Mouse (Mus musculus): ENCODE measurements around the gene Ralbp1. TPM values are rescaled to one million over a fixed set of nuclear protein-coding genes. Genes with fewer than 3 reads are reported as not detected.

Gene Ralbp1
- polyA plus RNA-seq, 1 experiment from 2014 or later: 150 TPM

GRCm38 (mm10) chr17:65870146-65870545, 15.5 kb downstream of the Ralbp1 start:
- Histone ChIP-seq H3K4me2 (replicated peaks) (no peak overlapping the region), H3K36me3 (peaks cover 13% of the 10 kb centered on the region; the same call in 1 of the 2 replicates), H3K4me1 (peaks cover 26% of the 10 kb centered on the region), H3K27ac (replicated peaks) (no peak overlapping the region), H3K9me3 (replicated peaks) (no peaks in the 10 kb centered on the region), H3K4me3 (replicated peaks) (no peak overlapping the region), H3K27me3 (no peaks in the 10 kb centered on the region), H3K9ac (no peak overlapping the region)
- 39% methylated on average over 4 of the region's 4 CpGs for WGBS
- ATAC-seq (ENCODE audit: insufficient number of reproducible peaks, low FRiP score, low TSS enrichment, low read depth): no peak

- peaks cover 13% of the 10 kb centered on the region; the same call in 1 of the 2 replicates for H3K36me3 ChIP-seq
- WGBS: 82% methylated on average over 10 of the region's 10 CpGs
- no peaks in the 10 kb centered on the region for H3K27me3 ChIP-seq
- no peaks in the 10 kb centered on the region for H3K9me3 ChIP-seq (replicated peaks)
- no peak overlapping the region for H3K9ac ChIP-seq
- no peak for ATAC-seq (ENCODE audit: insufficient number of reproducible peaks, low FRiP score, low TSS enrichment, low read depth)
- no peak overlapping the region for H3K4me3 ChIP-seq (replicated peaks)
- no peak overlapping the region for H3K4me2 ChIP-seq (replicated peaks)
- no peak overlapping the region for H3K27ac ChIP-seq (replicated peaks)
- peaks cover 26% of the 10 kb centered on the region for H3K4me1 ChIP-seq
These were observed 15.9 kb downstream of the Ralbp1 start for GRCm38 (mm10) chr17:65869720-65870119.

GRCm38 (mm10) chr17:65867996-65868395, 17.6 kb downstream of the Ralbp1 start:
- Histone ChIP-seq H3K27me3 (no peaks in the 10 kb centered on the region), H3K9me3 (replicated peaks) (no peaks in the 10 kb centered on the region), H3K9ac (no peak overlapping the region), H3K4me3 (replicated peaks) (no peak overlapping the region), H3K36me3 (peaks cover 23% of the 10 kb centered on the region), H3K4me2 (replicated peaks) (no peak overlapping the region), H3K4me1 (peaks cover 16% of the 10 kb centered on the region), H3K27ac (replicated peaks) (no peak overlapping the region)
- 86% methylated on average over 5 of the region's 5 CpGs for WGBS
- no peak for ATAC-seq (ENCODE audit: insufficient number of reproducible peaks, low FRiP score, low TSS enrichment, low read depth)

GRCm38 (mm10) chr17:65866201-65866600, 19.4 kb downstream of the Ralbp1 start:
- peaks cover 35% of the 10 kb centered on the region for H3K36me3 ChIP-seq
- H3K4me3 ChIP-seq (replicated peaks): no peak overlapping the region
- ATAC-seq (ENCODE audit: insufficient number of reproducible peaks, low FRiP score, low TSS enrichment, low read depth): no peak
- H3K9ac ChIP-seq: no peak overlapping the region
- no peak overlapping the region for H3K4me2 ChIP-seq (replicated peaks)
- WGBS: 72% methylated on average over 3 of the region's 3 CpGs
- no peak overlapping the region for H3K27ac ChIP-seq (replicated peaks)
- no peaks in the 10 kb centered on the region for H3K9me3 ChIP-seq (replicated peaks)
- no peaks in the 10 kb centered on the region for H3K4me1 ChIP-seq
- no peaks in the 10 kb centered on the region for H3K27me3 ChIP-seq

GRCm38 (mm10) chr17:65865265-65865664, 20.3 kb downstream of the Ralbp1 start:
- no peak overlapping the region for H3K27ac ChIP-seq (replicated peaks)
- peaks cover 39% of the 10 kb centered on the region for H3K36me3 ChIP-seq
- no peak overlapping the region for H3K4me2 ChIP-seq (replicated peaks)
- no peak for ATAC-seq (ENCODE audit: insufficient number of reproducible peaks, low FRiP score, low TSS enrichment, low read depth)
- no peaks in the 10 kb centered on the region for H3K9me3 ChIP-seq (replicated peaks)
- H3K4me3 ChIP-seq (replicated peaks): no peak overlapping the region
- H3K4me1 ChIP-seq: no peaks in the 10 kb centered on the region
- H3K27me3 ChIP-seq: no peaks in the 10 kb centered on the region
- no peak overlapping the region for H3K9ac ChIP-seq

- Histone ChIP-seq H3K4me1 (no peaks in the 10 kb centered on the region), H3K4me2 (replicated peaks) (no peak overlapping the region), H3K27ac (replicated peaks) (no peak overlapping the region), H3K4me3 (replicated peaks) (no peak overlapping the region), H3K27me3 (no peaks in the 10 kb centered on the region), H3K9ac (no peak overlapping the region), H3K36me3 (peaks cover 39% of the 10 kb centered on the region), H3K9me3 (replicated peaks) (no peaks in the 10 kb centered on the region)
- ATAC-seq (ENCODE audit: insufficient number of reproducible peaks, low FRiP score, low TSS enrichment, low read depth): no peak
- WGBS: 24% methylated on average over 4 of the region's 4 CpGs
These were observed 20.9 kb downstream of the Ralbp1 start for GRCm38 (mm10) chr17:65864742-65865141.

GRCm38 (mm10) chr17:65863830-65864229, 21.8 kb downstream of the Ralbp1 start:
- no peak overlapping the region for H3K27ac ChIP-seq (replicated peaks)
- no peaks in the 10 kb centered on the region for H3K9me3 ChIP-seq (replicated peaks)
- no peak overlapping the region for H3K4me3 ChIP-seq (replicated peaks)
- no peak overlapping the region for H3K4me2 ChIP-seq (replicated peaks)
- H3K36me3 ChIP-seq: peaks cover 48% of the 10 kb centered on the region
- no peak overlapping the region for H3K9ac ChIP-seq
- 90% methylated on average over 12 of the region's 12 CpGs for WGBS
- no peak for ATAC-seq (ENCODE audit: insufficient number of reproducible peaks, low FRiP score, low TSS enrichment, low read depth)
- no peaks in the 10 kb centered on the region for H3K27me3 ChIP-seq
- no peaks in the 10 kb centered on the region for H3K4me1 ChIP-seq

GRCm38 (mm10) chr17:65862579-65862978, 23.0 kb downstream of the Ralbp1 start:
- Histone ChIP-seq H3K27me3 (no peaks in the 10 kb centered on the region), H3K36me3 (peaks cover 58% of the 10 kb centered on the region), H3K9me3 (replicated peaks) (no peaks in the 10 kb centered on the region), H3K9ac (no peak overlapping the region), H3K27ac (replicated peaks) (no peak overlapping the region), H3K4me1 (no peaks in the 10 kb centered on the region), H3K4me3 (replicated peaks) (no peak overlapping the region), H3K4me2 (replicated peaks) (no peak overlapping the region)
- ATAC-seq (ENCODE audit: insufficient number of reproducible peaks, low FRiP score, low TSS enrichment, low read depth): no peak
- whole genome bisulfite sequencing: 50% methylated on average over 4 of the region's 4 CpGs

- no peaks in the 10 kb centered on the region for H3K4me1 ChIP-seq
- no peak overlapping the region for H3K4me3 ChIP-seq (replicated peaks)
- no peak overlapping the region for H3K9ac ChIP-seq
- no peak overlapping the region for H3K27ac ChIP-seq (replicated peaks)
- H3K4me2 ChIP-seq (replicated peaks): no peak overlapping the region
- H3K36me3 ChIP-seq: peaks cover 73% of the 10 kb centered on the region
- no peaks in the 10 kb centered on the region for H3K9me3 ChIP-seq (replicated peaks)
- H3K27me3 ChIP-seq: no peaks in the 10 kb centered on the region
- 79% methylated on average over 4 of the region's 4 CpGs for WGBS
- no peak for ATAC-seq (ENCODE audit: insufficient number of reproducible peaks, low FRiP score, low TSS enrichment, low read depth)
These were observed 28.0 kb downstream of the Ralbp1 start for GRCm38 (mm10) chr17:65857617-65858016.

GRCm38 (mm10) chr17:65854006-65854405, 31.6 kb downstream of the Ralbp1 start:
- no peak overlapping the region for H3K9ac ChIP-seq
- no peak overlapping the region for H3K27ac ChIP-seq (replicated peaks)
- peaks cover 90% of the 10 kb centered on the region for H3K36me3 ChIP-seq
- no peak for ATAC-seq (ENCODE audit: insufficient number of reproducible peaks, low FRiP score, low TSS enrichment, low read depth)
- no peak overlapping the region for H3K4me3 ChIP-seq (replicated peaks)
- no peaks in the 10 kb centered on the region for H3K27me3 ChIP-seq
- H3K4me1 ChIP-seq: no peaks in the 10 kb centered on the region
- H3K4me2 ChIP-seq (replicated peaks): no peak overlapping the region
- H3K9me3 ChIP-seq (replicated peaks): no peaks in the 10 kb centered on the region
- 84% methylated on average over 4 of the region's 4 CpGs for WGBS

- ATAC-seq (ENCODE audit: insufficient number of reproducible peaks, low FRiP score, low TSS enrichment, low read depth): no peak
- peaks cover 90% of the 10 kb centered on the region for H3K36me3 ChIP-seq
These were observed 32.3 kb downstream of the Ralbp1 start for GRCm38 (mm10) chr17:65853326-65853725.

GRCm38 (mm10) chr17:65851749-65852148, 33.8 kb downstream of the Ralbp1 start:
- WGBS: 90% methylated on average over 6 of the region's 6 CpGs

More at GRCm38 (mm10) chr17:65853326-65853725, 32.3 kb downstream of the Ralbp1 start:
- Histone ChIP-seq H3K27me3 (no peaks in the 10 kb centered on the region), H3K9ac (no peak overlapping the region), H3K27ac (replicated peaks) (no peak overlapping the region), H3K9me3 (replicated peaks) (no peaks in the 10 kb centered on the region), H3K4me1 (no peaks in the 10 kb centered on the region), H3K4me2 (replicated peaks) (no peak overlapping the region), H3K4me3 (replicated peaks) (no peak overlapping the region)
- WGBS: 78% methylated on average over 6 of the region's 6 CpGs

More at GRCm38 (mm10) chr17:65851749-65852148, 33.8 kb downstream of the Ralbp1 start:
- Histone ChIP-seq H3K36me3 (peaks cover 81% of the 10 kb centered on the region), H3K9ac (no peak overlapping the region), H3K27me3 (no peaks in the 10 kb centered on the region), H3K4me1 (no peaks in the 10 kb centered on the region), H3K4me2 (replicated peaks) (no peak overlapping the region), H3K27ac (replicated peaks) (no peak overlapping the region), H3K4me3 (replicated peaks) (no peak overlapping the region), H3K9me3 (replicated peaks) (no peaks in the 10 kb centered on the region)
- no peak for ATAC-seq (ENCODE audit: insufficient number of reproducible peaks, low FRiP score, low TSS enrichment, low read depth)
